Mouse (Mus musculus) liver, embryonic 14.5 days (tissue): Measurements from ENCODE around the gene BC051019.

Source experiments
- CTCF ChIP-seq: IDR thresholded peaks from 2 replicates; pipeline ENCODE4 v1.5.1; 2016; ENCODE audit warnings: antibody characterized with exemption, low read depth, control low read depth
- EP300 ChIP-seq: IDR thresholded peaks from 2 replicates; pipeline ENCODE4 v1.6.1; 2016; ENCODE audit warnings: antibody characterized with exemption, low read depth

- TF ChIP-seq CTCF (no peak), EP300 (no peak)
Measured at GRCm38 (mm10) chr7:109751427-109752007, 27.9 kb upstream of the BC051019 start.
